Mouse (Mus musculus): ENCODE data around the gene Sh2d2a.
"Not testable (repeated sequence)": the region's sequence is repeated elsewhere in the genome, so short reads cannot be mapped to it uniquely, and the experiment has no call there.

Gene Sh2d2a

DNA sequence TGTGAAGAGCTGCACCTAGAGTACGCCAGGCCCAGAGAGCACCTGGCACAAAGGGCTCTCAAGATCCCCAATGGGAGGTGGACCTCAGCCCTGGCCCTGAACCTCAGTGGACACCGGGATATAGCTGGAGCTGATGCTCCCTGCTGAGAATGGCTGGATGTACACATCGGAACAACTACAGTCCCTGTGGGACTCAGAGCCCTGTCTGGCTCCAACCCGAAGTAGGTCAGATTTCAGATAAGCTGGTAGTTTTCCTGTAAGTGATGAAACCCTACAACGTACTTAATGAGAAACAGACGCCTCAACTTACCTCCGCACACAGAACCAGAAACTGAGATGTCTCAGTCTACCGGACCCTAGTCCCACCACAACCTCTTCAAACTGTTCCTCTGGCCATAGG lies 11.1 kb downstream of the Sh2d2a start:
- no peak for DNase-seq

DNA sequence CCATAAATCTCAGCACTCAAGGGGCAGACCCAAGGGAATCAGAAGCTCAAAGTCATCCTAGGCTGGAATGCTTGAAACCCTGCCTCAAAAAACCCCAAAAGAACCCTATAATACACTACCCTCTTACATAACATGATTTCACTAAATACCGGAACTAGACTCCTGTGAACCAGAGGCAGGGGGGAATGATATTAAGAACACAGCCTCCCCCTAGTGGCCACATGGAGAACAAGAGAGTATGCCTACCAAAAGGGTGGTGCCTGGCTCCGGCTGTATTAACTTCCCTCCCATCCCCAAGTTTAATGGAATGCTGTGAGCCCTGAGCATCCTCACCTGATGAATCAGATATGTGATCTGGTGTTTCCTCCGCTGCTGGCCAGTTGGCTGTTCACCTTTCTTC lies 13.3 kb downstream of the Sh2d2a start:
- DNase-seq, result peak; percentile 80

- DNase-seq, result not testable (repeated sequence)
These were observed 17.6 kb downstream of the Sh2d2a start for GRCm38 (mm10) chr3:87864111-87864510.

DNA sequence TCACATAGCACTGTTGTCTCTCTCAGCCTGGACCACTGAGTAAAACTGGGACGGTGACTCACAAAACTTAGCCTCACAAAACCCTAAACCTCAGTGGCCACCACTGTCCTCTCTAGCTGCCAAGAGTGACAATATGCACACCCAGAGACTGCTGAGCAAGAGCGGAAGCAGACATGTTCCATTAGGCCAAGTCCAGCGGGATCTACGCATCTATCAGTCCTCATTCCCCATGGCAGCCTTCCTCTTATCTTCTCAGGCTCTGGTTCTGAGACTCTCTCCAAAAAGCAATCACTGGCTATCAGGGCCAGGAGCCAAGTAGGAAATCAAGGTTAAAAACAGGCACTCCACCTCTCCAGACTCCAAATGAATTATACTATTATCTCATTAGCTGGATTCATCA lies 31.2 kb downstream of the Sh2d2a start:
- no peak for DNase-seq

DNA sequence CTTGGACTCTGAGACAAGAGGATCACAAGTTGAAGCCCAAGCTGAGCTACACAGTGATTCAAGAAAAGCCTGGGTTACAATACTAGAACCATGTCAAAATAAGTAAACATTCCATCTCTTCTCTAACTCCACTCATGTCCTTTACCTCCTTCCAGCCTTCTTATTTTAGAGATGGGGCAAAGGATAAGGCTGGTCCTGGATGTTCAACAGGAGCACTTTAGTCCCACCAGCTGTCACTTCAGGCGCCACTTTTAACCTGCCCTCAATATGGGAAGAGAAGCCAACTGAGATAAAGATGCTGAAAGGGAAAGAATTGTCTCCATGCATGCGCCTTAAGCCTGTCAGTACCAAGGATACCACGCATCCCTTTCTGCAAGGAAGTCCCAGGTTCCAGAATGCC lies 37.7 kb downstream of the Sh2d2a start:
- no peak for DNase-seq

DNA sequence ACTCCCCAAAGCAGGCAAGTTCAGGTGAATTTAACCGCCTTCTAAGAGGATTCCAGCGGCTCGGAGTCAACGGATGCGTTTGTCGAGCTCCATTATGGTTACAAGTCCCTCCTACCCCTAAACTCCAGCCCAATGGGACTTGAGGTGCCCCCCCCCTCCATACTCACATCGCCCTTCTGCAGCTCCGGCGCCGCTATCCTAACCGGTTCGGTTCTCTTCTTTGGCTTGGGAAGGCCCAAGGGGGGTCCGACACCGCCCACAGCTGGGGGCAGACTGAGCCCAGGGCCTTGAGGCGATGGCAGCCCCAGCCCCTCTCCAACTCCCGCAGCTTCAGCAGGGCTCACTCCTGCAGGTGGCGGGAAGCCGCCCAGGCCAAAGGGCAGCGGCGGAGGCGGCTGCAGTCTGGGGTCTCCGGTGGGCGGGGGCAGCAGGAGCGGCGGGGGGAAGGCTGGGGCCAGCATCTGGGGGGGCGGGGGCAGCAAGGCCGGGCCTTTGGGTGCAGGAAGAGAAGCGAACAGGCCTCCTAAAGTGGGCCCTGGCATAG lies 38.2 kb downstream of the Sh2d2a start:
- no peak for DNase-seq

- peak; percentile 96 for DNase-seq
These were observed 38.9 kb downstream of the Sh2d2a start, which contains the start of gene Prcc for GRCm38 (mm10) chr3:87885281-87886003. Prcc (minus strand) TSS chr3:87885608.

GRCm38 (mm10) chr3:87886004-87886365 lies 39.4 kb downstream of the Sh2d2a start:
- no peak for DNase-seq

DNA sequence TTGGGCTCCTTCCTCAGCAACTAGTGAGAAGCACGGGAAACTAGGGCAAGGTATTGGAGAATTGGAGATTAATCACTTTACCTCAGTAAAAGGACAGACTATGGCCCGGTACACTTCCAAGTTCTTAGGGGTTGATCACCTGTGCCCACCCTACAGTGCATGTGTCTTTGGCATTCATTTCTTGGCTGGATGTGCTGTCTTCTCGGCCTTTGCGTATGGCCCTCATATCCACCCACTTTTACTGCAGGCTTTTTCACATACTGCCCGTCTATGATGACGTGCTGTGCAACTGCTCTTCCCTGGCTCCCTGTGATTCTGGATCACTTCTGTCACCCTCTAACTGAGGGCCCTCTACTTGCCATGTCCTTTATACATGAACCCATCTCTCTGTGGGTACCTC lies 39.9 kb downstream of the Sh2d2a start:
- peak; percentile 10 for DNase-seq

DNA sequence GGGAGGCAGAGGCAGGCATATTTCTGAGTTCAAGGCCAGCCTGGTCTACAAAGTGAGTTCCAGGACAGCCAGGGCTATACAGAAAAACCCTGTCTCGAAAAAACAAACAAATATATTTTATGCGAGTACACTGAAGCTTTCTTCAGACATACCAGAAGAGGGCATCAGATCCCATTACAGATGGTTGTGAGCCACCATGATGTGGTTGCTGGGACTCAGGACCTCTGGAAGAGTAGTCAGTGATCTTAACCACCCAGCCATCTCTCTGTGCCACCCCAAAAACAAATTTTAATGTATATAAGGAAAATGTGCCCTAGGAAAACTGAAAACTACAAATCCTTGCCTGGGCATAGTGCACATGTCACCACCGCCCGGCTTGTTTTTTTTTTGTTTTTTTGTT lies 40.8 kb downstream of the Sh2d2a start:
- not testable (repeated sequence) for DNase-seq

DNA sequence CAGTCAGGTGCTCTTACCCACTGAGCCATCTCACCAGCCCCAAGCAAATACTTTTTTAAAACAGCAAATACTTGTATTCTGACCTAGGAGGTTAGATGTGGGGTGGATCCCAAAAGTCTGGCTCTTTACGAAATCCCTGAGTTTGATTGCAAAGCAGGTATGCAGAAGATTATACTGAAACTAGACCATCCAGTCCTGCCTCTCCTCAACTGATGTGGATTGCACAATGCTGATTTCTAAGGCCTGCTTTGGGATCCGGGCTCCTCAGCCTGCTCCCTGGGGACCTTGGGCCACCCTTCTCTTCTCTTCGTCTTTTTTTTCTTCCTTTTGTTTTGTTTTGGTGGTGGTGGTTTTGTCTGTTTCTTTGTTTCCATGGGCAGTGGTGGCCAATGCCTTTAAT lies 44.9 kb downstream of the Sh2d2a start:
- DNase-seq, result no peak

GRCm38 (mm10) chr3:87893367-87893905 lies 46.9 kb downstream of the Sh2d2a start:
- no peak for DNase-seq

DNA sequence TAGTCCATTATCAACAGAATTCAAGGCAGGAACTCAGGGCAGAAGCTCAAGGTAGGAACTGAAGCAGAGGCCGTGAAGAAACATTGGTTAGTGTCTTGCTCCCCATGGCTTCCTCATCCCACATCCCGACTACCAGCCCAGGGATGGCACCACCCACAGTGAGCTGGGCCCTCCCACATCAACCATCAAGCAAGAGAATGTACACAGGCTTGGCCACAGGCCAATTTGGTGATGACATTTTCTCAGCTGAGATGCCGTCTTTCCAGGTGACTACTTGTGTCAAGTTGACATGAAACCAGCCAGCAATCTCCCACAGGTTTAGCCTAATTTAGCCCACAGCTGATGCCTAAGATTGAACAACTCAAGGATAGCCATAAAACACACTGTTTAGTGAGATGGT lies 52.7 kb downstream of the Sh2d2a start:
- DNase-seq, result no peak

DNA sequence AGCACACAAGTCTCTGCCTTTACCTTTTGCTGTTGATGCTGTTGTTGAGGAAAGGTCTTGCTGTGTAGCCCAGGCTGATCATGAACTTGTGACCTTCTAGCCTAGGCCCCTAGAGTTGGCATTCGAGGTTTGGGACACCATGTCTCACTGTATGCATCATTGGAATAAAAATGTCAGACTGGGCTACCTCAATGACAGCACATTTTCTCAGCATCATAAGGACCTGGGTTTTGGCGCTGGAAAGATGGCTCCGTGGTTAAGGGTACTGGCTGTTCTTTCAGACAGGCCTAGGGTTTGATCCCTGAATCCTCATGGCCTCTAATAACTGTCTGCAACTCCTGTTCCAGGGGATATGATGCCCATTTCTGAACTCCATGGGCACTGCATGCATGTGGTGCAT lies 53.2 kb downstream of the Sh2d2a start:
- DNase-seq, result no peak

DNA sequence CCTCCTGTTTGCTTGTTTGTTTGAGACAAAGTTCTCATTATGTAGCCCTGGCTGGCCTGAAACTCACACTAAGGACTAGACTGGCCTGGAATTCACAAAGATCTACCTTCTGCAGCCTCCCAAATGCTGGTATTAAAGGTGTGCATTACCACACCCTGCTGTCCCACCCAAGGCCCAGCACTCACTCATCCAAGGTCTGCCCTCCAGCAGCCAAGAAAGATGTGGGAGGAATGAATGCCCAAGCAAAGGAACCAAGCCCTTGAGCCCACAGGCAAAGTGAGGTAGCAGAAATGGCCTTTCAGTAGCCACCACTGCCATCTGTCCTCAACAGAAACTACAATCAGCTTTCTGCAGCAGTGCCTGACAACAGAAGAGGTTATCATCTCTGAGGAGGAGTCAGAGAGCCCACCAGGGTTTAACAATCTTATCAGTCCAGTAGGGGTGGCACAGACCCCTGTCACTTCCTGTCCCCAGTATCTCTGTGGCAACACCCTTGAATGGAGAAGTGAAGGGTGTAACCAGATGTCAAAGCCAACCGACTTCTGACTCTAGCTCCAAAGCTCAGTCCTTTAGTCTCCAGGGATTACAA lies 54.6 kb downstream of the Sh2d2a start:
- no peak for DNase-seq

DNA sequence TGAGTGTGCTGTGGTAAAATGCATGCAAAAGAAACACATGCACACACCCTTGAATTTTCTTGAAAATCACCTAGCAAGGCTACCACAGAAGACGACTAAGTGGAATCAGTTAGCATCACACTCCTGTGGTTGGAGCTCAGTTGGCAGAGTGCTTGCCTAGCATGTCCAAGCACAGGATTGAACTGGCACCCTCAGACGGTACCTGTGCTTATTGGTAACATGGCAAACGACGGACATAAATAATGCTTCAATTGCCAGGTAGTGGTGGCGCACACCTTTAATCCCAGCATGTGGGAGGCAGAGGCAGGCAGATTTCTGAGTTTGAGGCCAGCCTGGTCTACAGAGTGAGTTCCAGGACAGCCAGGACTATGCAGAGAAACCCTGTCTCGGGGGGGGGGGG lies 55.4 kb downstream of the Sh2d2a start:
- not testable (repeated sequence) for DNase-seq

- DNase-seq, result no peak
These were observed 57.3 kb downstream of the Sh2d2a start for GRCm38 (mm10) chr3:87903821-87904220.
